Mouse (Mus musculus) embryonic facial prominence, embryonic 12.5 days (tissue): ENCODE measurements around the gene Barx2. TPM values are rescaled to one million over a fixed set of nuclear protein-coding genes. Genes with fewer than 3 reads are reported as not detected.

ENCODE experiments used
- polyA plus RNA-seq: library from polyadenylated mRNA; unstranded; fragments of >200 nt; fragmentation: Nextera tagmentation; extraction: Ambion mirVana; gene quantifications from 2 replicates; pipeline ENCODE4 v1.2.1, GENCODE M21; 2016

The Barx2 gene
- polyA plus RNA-seq, 1 experiment from 2014 or later = 1.8 TPM

Other genes starting within 250 kb of the Barx2 start
- 5.6 and 6.1 TPM in 2 replicates for gene Arhgap32, start 202.7 kb upstream of the Barx2 start, polyA plus RNA-seq